Mouse (Mus musculus): ENCODE data around the gene Mrpl28.

Gene Mrpl28

GRCm38 (mm10) chr17:26115956-26116487 lies 7.3 kb upstream of the Mrpl28 start:
- in situ Hi-C loops (cut with MboI, MseI): no loop called here

GRCm38 (mm10) chr17:26116503-26117258 lies 6.6 kb upstream of the Mrpl28 start:
- in situ Hi-C loops (cut with MboI, MseI): no loop called here

GRCm38 (mm10) chr17:26119766-26120710 lies 3.3 kb upstream of the Mrpl28 start:
- in situ Hi-C loops (cut with MboI, MseI): loop anchor here (5.0 kb wide), 1 partner anchor 1717 kb away; the partner anchor contains the start of gene Snrpc

- in situ Hi-C loops (cut with MboI, MseI): loop anchor here (5.0 kb wide), 1 partner anchor 1715 kb away; the partner anchor contains the start of gene Snrpc
Observed at GRCm38 (mm10) chr17:26122431-26123140, 714 bp upstream of the Mrpl28 start.

- in situ Hi-C loops (cut with MboI, MseI): loop anchor here (5.0 kb wide), 1 partner anchor 1713 kb away; the partner anchor contains the start of gene Snrpc
Observed at GRCm38 (mm10) chr17:26124560-26124959, 1.3 kb downstream of the Mrpl28 start.

GRCm38 (mm10) chr17:26125226-26125625 lies 1.9 kb downstream of the Mrpl28 start:
- in situ Hi-C loops (cut with MboI, MseI): no loop called here

- in situ Hi-C loops (cut with MboI, MseI): no loop called here
Observed at GRCm38 (mm10) chr17:26131062-26131732, 7.9 kb downstream of the Mrpl28 start.

GRCm38 (mm10) chr17:26131856-26132853 lies 8.9 kb downstream of the Mrpl28 start:
- in situ Hi-C loops (cut with MboI, MseI): no loop called here

- in situ Hi-C loops (cut with MboI, MseI): no loop called here
Observed at GRCm38 (mm10) chr17:26137106-26137750, 13.9 kb downstream of the Mrpl28 start.

- in situ Hi-C loops (cut with MboI, MseI): no loop called here
Observed at GRCm38 (mm10) chr17:26137751-26138130, 14.4 kb downstream of the Mrpl28 start.

GRCm38 (mm10) chr17:26138239-26138836 lies 15.0 kb downstream of the Mrpl28 start, which contains the start of gene Axin1:
TSS of gene Axin1 (plus strand) at chr17:26138688.
- in situ Hi-C loops (cut with MboI, MseI): no loop called here

- in situ Hi-C loops (cut with MboI, MseI): no loop called here
Observed at GRCm38 (mm10) chr17:26138901-26139381, 15.6 kb downstream of the Mrpl28 start.

- in situ Hi-C loops (cut with MboI, MseI): no loop called here
Observed at GRCm38 (mm10) chr17:26142796-26143195, 19.5 kb downstream of the Mrpl28 start.

- in situ Hi-C loops (cut with MboI, MseI): no loop called here
Observed at GRCm38 (mm10) chr17:26143386-26143785, 20.1 kb downstream of the Mrpl28 start.

GRCm38 (mm10) chr17:26149056-26149455 lies 25.8 kb downstream of the Mrpl28 start:
- in situ Hi-C loops (cut with MboI, MseI): no loop called here

GRCm38 (mm10) chr17:26151886-26152630 lies 28.8 kb downstream of the Mrpl28 start:
- in situ Hi-C loops (cut with MboI, MseI): no loop called here

- in situ Hi-C loops (cut with MboI, MseI): no loop called here
Observed at GRCm38 (mm10) chr17:26162736-26163135, 39.4 kb downstream of the Mrpl28 start.

GRCm38 (mm10) chr17:26168039-26168438 lies 44.7 kb downstream of the Mrpl28 start:
- in situ Hi-C loops (cut with MboI, MseI): no loop called here
